Mouse (Mus musculus) frontal cortex, adult 2 months (tissue): ENCODE results near the gene Cd28. TPM values are rescaled to one million over a fixed set of nuclear protein-coding genes. Genes with fewer than 3 reads are reported as not detected.

ENCODE experiments used
- DNase-seq, 2 experiments: peaks; one replicate each; pipeline ENCODE4 v3.0.0; 2022; ENCODE audit warnings: low spot score in 1 of 2; ENCODE audit errors: extremely low spot score in 1 of 2
- polyA plus RNA-seq: library from polyadenylated mRNA; depleted of rRNA; stranded (reverse); fragments of >200 nt; gene quantifications from 2 replicates; pipeline ENCODE4 v1.2.3, GENCODE M21; 2012; rRNA removed

Cd28 gene
- 0.44 and 0.54 TPM in 2 replicates for polyA plus RNA-seq

DNA sequence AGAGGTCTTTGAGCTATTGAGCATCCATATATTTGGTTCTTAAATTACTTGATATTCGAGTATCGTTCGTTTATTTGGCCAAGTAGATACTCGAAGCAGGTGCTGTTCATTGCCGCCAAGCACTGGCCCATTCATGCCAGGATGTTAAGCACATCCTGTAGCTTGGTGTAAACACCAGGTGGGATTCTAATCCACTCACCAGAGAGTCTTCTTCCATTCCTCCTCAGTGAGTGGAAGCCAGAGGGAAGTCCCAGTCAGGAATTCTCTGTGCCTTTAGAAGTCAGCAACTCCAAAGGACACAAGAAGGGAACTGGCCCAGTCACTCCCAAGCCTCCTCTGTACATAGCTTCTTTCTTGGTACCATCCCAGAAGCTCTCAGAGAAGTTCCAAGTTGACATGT is at the start of gene Cd28:
TSS of gene Cd28 (plus strand) at position 234 of the 400 bp plus-strand sequence.
- no peak for DNase-seq

DNA sequence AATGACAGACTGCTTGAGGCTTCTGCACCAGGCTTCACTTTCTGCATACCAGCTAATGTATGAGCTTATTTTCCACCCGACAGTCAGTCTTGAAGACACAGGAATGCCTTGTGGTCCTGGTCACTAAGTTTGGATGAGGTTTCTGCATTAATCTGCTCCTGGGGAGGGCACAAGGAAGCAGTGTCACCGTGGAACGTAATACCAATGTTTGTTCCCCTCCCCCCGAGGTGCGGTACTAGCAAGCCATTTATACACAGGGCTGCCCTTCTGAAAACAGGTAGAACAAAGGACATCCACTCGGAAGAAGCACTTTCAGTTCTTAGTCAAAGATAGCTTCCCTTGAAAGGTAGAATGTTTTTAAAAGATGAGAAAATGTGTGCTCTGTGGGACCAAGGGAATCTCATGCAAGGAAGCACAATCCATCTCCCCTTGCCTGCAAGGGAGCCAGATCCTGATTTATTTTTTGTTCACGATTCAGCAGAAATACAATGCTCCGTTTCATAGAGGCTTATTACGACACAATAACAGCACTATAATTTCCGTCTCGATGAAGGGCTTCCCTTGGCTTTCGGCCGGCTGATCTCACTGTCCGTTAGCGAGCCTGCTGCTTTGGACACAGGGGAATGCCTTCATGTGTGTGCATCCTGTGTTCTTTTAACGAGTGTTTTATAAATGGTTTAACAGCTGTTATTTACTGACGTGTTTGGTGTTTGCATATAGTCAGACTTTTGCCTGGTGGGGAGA is 48.6 kb upstream of the Cd28 start:
- peak in 1 of 2 experiments; percentile 28 for DNase-seq

DNA sequence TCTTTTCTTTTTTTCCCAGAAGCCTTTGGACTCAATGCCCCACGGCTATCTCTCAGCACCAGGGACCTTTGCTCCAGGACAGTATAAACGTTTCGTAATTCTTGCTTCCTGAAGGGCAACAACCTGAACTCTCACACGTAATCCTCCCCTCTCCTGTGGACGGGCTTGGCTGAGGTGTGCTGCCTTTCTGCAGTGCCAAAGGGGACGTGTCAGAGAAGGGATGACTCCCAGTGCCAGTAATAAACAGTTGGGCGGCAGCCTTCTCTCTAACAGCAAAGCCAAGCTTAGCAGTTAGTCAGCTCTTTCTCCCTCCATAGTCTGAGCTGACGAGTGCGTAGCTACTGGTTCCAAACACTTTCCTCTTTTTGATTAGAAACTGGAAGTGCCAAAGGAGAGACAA is 47.6 kb upstream of the Cd28 start:
- DNase-seq = no peak

DNA sequence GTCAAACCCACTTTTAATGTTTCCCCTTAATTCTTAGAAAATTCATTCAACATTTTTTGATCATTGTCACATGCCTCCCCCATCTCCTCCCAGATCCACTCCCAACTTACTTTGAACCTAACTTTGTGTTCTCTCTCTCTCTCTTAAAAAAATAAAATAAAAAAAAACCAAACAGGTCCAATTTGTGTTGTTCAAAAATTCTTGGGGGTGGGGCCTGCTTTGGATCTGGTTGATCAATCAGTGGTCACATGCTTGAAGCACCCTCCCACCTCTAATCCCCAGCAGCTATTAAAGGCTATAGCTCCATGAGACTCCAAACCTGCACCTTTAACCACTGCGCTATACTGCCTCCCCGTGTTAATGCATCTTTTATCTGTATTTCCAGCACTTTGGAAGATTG is 46.9 kb upstream of the Cd28 start:
- no peak for DNase-seq

DNA sequence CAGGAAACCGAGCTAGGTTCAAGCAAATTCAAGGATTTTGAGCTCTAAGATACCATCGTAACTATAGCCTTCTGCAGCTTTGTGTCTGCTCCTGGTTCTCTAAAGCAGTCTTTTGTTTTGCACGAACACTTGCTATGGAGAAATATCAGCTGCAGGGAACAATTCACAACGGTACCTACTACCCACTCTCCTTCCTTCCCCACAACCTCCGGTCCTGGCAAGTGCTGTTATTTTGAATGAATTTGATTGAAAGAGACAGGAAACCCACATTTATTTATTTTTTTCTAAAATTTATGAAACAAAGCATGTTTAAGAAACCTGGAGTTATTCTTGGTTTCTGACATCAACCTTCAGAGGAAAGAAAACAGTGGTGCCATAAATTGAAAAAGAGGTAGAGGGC is 46.4 kb upstream of the Cd28 start:
- no peak for DNase-seq

DNA sequence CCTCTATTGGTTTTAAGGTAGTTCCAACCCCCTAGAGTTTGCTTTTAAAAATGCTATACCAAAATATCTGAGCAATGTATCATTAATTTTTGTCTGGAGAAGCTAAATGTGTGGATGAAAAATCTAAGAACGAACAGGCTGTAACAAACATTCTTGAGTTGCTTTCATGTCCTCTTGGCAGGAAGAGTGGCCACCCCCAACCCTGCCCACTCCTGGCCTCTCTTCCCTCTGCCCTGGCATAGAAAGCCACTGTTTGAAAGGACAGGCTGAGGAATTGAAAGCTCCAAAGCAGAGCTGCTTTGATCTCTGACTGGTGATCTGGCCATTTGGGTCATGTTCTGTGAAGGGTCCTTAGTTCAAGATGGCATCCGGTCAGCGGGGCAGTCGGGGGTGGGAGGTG is 32.8 kb upstream of the Cd28 start:
- no peak for DNase-seq

DNA sequence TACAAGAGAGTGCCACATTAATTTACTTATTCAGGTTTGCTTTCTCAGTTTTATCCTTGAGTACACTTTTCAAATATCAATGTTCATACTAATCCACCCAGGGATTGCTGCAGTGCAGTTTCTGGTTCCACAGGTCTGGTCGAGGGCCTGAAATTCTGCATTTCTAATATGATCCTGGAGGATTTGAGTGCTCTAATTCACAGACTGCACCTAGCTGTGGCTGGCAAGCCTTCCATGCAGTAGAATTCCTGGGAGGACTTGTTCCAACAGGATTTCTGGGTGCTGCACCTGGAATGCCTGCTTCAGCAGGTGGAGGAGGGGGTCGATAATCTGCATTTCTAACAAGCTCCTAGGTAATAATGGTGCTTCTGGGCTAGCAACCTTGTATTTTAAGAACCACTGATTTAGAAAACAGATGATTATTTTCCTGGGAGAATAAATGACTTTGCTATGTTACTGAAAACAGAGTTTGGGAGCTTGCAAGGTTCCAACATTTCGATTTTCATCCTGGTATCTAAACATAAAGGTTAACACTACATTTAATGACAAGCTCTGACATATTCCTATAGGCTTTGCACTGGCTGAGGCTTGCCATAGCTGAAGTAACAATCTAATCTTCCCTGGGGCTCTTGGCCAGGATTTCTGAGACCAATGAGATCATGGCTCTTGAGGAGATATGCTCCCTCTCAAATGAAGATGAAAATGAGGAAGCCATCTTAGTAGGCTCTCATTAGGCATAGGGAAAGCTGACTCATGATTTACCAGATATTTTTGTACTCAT is 20.3 kb upstream of the Cd28 start:
- DNase-seq = no peak

DNA sequence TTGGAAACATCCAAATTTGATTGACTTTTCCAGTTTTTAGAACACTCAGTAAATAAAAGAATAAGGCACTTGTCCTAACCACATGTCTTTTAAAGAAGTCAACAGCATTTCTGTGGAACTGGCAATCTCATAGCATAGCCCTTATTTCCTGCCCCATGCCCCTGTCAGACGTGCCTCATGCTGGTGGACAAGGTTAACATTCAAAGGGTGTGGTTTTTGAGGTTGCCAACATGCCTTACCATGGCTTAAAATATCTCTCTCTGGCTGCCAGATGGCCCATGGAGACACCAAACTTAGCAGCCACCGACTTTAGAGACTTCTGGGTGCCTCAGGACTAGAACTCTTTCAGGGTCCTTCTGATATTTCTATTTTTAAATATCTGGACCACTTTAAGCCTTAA is 14.0 kb upstream of the Cd28 start:
- no peak for DNase-seq

DNA sequence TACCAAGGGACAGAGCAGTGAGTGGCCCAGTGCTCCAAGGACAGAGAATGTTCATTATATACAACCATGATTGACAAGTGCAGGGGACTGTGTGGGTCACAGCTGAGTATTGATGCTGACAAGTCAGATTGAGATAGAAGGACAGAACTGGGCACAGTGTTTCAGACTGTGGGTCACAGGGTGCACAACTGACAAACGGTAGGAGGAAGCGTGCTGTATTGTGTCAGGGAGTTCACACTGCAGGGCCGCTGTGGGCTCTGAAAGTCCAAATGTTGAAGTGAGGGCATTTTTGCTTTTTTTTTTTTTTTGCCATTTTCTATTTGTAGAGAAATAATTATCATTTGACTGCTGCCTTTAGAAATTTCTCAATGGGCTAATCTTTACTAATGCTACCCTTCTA is 3.4 kb upstream of the Cd28 start:
- DNase-seq = no peak

DNA sequence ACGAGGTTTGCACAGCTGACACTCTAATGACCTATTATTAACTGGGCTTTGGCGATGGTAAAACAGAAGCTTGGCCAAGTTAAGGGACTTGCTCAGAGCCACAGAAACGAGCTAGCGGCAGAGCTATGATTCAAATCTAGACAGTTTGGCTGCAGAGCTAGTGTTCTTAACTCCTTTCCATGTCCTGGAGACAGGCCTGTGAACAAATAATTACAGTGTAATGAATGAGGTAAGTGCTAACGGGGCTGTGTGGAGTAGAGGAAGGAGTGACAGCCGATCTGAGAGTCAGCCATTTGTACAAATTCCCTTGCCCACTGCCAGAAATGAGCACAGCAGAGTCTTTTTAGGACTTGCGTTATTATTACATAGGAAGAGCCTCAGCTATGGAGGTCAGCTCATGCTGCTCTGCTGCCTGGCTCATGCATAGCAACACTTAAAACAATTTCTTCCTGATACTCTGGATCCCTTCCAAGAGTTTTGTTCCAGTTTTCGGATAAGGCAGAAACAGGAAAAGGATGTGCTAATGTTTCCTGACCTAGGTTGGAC is 876 bp upstream of the Cd28 start:
- no peak for DNase-seq

DNA sequence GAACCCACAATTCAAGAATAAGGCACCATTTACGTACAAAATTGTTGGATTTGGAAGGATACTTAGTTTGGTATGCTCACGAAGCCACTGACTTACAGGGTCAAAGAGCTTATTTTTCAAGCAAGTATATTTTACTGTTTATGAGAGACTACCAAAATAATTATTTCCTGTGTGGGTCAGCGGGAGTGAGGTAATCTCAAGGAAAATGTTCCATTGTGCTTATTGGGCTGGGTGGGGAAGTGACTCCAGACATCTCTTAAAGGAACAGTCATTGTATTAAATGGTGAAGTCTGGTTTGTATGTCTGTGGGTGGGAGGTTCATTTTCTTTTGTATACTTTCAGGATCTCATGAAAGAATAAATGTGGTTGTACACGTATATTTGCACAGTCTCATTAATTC is 2.0 kb downstream of the Cd28 start:
- no peak for DNase-seq

DNA sequence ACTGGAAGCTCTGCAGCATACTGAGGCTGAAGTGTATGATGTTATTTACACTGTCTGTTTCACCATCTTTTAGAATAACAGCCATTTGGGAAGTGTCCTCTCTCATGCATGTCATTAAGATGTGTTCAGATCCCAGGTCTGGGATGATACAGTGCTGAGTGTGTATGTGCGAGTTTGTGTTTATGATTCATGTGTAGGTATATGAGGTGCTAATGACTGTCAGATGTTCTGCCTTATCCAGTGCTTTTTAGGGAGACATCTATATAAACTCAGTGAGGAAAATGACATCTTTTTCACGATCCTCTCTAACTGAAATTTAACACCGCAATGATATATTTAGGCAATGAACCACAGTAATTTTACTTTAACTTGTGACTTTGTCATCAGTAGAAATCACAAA is 7.0 kb downstream of the Cd28 start:
- no peak for DNase-seq

DNA sequence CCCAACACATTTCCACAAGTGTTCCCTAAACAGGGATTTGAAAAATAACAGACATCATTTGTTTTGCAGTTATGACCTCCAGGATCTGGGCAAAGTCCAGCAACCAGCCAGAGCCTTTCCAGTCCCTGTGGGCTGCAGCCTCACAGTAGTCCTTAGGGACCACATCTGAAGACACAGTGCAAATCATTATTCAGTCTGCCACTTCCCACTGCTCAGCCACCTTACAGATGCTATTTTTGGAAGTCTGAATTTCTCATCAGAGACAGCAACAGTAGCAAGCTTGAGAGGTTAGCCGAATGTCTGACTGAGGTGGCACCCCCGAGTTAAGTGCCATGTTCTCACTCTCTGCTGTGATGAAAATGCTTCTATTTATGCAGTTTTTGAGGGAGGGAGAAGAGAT is 15.3 kb downstream of the Cd28 start:
- DNase-seq = peak; percentile 14 to 39

DNA sequence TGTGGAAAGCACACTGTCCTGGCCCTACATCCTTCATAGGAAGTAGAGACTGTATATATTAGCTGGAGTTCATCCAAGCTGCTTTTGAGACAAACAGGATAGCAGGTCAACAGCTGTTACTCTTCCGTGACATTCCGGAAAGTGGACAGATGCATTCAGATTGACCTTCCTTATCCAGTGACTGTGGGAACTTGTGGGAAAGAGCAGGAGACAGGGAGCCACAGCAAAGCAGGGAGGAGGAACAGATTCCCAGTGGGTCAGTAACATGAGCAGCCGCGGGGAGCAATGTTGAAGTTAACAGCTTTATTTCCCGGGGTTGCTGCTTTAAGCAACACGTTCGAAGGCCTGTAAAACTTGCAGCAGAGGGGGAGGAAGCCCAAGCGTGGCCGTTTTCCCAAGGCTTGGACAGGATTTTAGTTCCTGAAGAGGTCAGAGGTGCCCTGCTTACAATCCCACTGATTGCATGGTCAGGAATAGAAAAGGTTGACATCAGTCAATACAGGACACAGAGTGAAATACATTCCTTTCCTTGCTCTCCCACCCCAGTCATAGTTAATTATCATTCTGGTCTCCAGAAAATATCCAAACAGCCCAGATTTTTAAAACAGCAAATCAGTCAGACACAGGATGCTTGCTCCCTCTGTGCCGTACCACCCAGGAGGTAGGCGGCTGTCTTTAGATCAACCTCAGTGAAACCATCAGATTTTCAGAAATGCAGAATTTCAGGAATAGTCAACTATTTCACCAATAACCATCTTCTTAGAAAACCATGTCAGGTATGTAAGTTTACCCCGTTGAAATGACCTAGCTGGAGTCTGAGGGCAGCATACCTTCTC is 18.7 kb downstream of the Cd28 start:
- DNase-seq = no peak

DNA sequence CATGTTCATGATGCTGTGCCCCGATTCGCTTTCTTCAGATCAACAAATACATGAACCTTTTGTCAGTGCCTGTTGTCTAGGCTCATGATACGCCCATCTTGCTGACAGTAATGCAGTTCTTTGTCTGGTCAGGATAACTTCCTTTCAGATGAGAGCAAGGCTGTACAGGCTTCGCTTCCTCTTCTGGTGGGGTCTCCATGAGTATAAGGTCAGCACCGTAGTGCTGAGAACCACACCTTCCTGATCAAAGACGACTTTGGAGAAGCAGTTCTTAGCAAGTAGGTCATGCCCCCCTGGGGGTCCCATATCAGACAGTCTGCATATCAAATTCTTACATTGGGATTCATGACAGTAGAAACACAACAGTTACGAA is 19.3 kb downstream of the Cd28 start:
- no peak for DNase-seq

DNA sequence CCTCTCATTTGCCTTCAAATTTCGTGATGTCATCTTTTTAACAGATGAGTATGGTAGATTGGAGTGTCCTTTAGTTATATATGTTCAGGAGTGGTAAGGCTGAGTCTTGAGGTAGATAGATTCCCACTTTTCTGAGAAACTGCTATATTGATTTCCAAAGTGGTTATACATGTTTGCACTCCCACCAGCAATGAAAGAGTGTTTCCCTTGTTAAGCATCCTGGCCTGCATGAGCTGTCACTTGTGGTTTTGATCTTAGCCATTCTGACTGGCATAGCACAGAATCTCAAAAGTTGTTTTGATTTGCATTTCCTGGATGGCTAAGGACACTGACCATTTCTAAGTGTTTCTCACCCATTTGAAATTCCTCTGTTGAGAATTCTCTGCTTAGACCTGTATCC is 27.7 kb downstream of the Cd28 start:
- no peak for DNase-seq

DNA sequence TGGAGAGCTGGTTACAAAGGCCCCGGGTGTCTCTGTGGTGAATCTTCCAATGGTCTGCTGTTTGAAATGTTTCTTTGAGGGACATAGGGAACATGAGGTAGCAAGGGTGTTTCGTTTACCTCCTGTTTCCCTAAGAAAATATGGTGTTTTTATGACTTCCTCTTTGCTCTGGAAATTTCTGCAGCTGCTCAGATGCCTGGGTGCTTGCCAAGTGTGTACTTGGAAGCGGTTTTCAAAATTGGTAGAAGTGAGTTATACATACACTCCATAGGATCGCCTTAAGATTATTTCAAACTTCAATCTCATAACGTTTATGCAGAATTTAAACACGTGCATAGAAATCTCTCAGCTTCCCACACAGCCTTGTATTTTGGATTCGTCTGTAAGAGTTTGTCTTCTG is 29.1 kb downstream of the Cd28 start:
- DNase-seq = peak in 1 of 2 experiments; percentile 62

DNA sequence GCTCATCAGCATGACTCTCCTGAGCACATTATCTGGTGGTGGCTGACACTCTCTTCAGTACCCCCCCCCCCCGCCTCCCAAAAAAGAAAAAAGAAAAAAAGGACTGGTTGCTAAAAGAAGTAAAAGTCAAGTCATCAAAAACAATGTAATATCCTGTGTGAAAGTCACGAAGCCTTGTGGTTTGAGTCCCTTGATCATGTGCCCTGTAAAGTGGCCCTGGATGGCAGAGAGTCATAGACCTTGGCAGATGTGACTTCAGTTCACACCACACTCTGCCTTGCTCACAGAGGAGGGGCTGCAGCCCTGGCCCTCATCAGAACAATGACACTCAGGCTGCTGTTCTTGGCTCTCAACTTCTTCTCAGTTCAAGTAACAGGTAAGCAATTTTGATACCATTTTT is 29.6 kb downstream of the Cd28 start:
- DNase-seq = no peak

DNA sequence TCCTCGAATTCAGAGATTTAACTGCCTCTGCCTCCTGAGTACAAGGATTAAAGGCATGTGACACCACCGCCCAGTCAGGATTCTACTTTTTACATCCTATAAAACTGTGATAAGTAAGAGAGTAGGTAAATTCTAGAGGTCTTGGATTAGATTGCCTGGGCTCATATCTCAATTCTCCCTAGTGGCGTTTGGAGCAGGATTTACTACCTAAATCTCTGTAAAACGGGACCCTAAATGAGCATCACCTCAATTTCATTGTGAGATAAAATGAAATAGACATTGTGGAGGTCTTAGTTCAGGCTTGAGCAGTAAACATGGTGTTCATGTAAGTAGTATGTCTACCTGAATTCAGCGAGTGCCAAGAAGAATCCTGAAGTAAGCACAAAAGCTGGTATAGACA is 30.3 kb downstream of the Cd28 start:
- DNase-seq = no peak

DNA sequence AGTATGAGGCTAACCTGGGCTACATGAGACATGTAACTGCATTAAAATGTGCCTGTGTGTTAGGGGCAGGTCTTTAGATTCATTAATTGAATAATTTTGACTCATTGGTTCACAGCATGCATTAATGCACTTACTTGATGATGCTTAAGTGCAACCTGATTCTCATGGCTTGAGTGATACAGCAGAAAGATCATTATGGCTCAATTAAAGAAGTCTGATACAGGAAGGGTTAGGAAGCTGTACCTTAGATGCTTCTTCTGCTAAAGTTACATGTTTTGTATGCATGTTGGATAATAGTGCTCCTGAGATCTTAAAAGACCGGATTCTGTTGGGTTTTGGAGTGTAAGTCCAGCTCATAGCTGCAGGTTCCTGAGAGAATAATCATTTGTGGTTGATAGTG is 31.7 kb downstream of the Cd28 start:
- DNase-seq = no peak

DNA sequence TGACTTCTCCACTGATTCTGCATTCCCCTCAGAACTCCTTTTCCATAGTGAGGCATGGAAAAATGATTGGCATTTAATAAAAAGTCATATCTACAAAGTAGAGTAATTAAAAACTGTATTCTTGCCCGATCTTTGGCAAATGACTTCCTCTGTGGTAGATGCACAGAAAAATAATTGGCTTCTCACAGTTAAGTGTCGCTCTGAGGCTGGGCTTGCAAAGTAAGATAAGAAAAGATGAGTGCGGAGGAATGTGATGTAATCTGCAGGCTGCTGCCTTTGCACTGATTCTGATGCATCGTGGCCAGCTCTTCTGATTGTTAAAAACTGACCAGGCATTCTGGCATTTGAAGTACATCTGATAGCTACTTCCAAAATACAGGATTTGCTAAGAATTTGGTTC is 32.3 kb downstream of the Cd28 start:
- DNase-seq = no peak
